Mouse (Mus musculus) ES-E14 (cell line): ENCODE measurements around the gene Sh3bp5l.

ENCODE experiments used
- HCFC1 ChIP-seq: IDR thresholded peaks from 2 replicates; pipeline ENCODE4 v1.6.1; 2012; ENCODE audit warnings: low read length, inconsistent platforms, borderline replicate concordance; ENCODE audit not compliant: insufficient read depth
- MAFK ChIP-seq: IDR thresholded peaks from 2 replicates; pipeline ENCODE4 v1.6.1; 2014; ENCODE audit warnings: mild to moderate bottlenecking, low read depth, low read length, inconsistent platforms; ENCODE audit not compliant: insufficient read depth

DNA sequence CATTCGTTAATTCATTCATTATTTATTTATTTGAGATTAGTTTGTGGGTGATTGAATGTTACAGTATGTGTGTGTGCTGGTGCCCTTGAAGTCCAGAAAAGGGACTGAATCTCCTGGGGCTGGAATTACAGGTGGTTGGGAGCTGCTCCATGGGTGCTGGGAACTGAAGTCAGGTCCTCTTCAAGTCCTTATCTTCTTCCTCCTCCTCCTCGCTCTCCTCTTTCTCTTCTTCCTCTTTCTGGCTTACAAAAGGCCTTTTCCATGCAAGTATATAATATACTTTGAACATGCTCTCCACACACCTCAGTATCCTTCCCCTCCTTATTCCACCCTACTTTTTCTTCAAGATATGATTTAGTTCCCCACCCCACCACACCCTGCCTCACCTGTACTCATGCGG, 26.5 kb downstream of the Sh3bp5l start:
- no peak for TF ChIP-seq MAFK
- TF ChIP-seq HCFC1 = no peak
